In the genomic region with DNA sequence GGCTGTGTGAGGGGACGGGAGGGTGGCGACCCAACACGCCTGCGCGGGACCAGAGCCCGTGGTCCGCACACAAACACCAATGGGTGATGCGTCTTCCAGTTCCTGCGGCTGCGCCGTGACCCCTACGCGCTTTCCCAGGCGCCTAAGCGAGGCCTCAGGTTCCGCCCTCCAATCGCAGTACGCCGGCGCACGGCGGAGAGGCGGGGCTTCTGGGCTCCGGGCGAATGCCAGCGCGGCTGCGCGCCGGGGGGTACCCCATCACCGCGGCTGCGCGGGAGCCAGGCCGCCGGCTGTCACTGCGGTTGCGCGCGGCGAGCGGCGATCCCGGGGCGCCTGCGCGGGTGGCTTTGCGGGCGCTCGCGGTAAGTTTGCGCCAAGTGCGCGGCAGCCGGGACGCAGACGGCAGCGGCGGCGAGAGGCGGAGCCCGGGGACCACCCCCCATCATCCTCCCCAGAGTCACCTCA, we compare ENCODE assay signal across 8 mouse cellular contexts. TPM values are rescaled to one million over a fixed set of nuclear protein-coding genes. Genes with fewer than 3 reads are reported as not detected.
DNase-seq lines count a peak whose midpoint lies in the region; ATAC-seq lines count a peak whose summit lies in the region.

TSS of gene Phf12 (plus strand) at position 314 of the 465 bp plus-strand sequence.

- WGBS in hindbrain, embryonic 16.5 days, result under 1% methylated on average over 52 of the region's 62 CpGs
- WGBS in macrophage (ENCODE audit: missing documents), result 0% methylated on average over 27 of the region's 62 CpGs

- DNase-seq in WW6 (ENCODE audit: low read depth, low spot score), result peak; percentile 100
- DNase-seq in cerebellum, postnatal 4 days (ENCODE audit: low spot score in 2 of 2), result peak; percentile 97 to 100
- peak; percentile 99 for DNase-seq in gastrocnemius, adult 18-20 months (ENCODE audit: low spot score)
- DNase-seq in left cerebral cortex, adult 18-20 months (ENCODE audit: low spot score in 2 of 2), result peak; percentile 99 to 100
- DNase-seq in right cerebral cortex, adult 18-20 months, result peak; percentile 100
- DNase-seq in urinary bladder, postnatal 10 days (ENCODE audit: low spot score), result peak; percentile 96

- peak within 1 kb of the TSS; percentile 98 for H3K27ac ChIP-seq in hindbrain, embryonic 16.5 days (ENCODE audit: low read depth, low read length)
- H3K27ac ChIP-seq in macrophage, result peak within 1 kb of the TSS; percentile 93

- peak within 1 kb of the TSS; percentile 82 for H3K4me2 ChIP-seq in hindbrain, embryonic 16.5 days (ENCODE audit: low read length)

- H3K4me1 ChIP-seq in hindbrain, embryonic 16.5 days (ENCODE audit: control insufficient read depth, insufficient read depth, low read depth, low read length), result peaks cover 16% of the 10 kb centered on the region

- H3K4me3 ChIP-seq in hindbrain, embryonic 16.5 days (ENCODE audit: low read length), result peak within 1 kb of the TSS; percentile 92
- H3K4me3 ChIP-seq in macrophage (ENCODE audit: inconsistent target), result peak within 1 kb of the TSS; percentile 98

- peaks cover 11% of the 10 kb centered on the region for H3K36me3 ChIP-seq in hindbrain, embryonic 16.5 days (ENCODE audit: control insufficient read depth, insufficient read depth, low read length)
- H3K36me3 ChIP-seq in macrophage (ENCODE audit: inconsistent target), result 0 out of 2 replicates have a peak, but pooled peaks cover 7% of the 10 kb centered on the region

- no peaks in the 10 kb centered on the region for H3K9me3 ChIP-seq in hindbrain, embryonic 16.5 days (ENCODE audit: control insufficient read depth, low read length)

- H3K27me3 ChIP-seq in hindbrain, embryonic 16.5 days (replicated peaks; ENCODE audit: control insufficient read depth, insufficient read depth, low read length), result peaks cover 4% of the 10 kb centered on the region; the same call in 1 of the 2 replicates

- ATAC-seq in hindbrain, embryonic 16.5 days, result peak; percentile 89

- peak within 1 kb of the TSS; percentile 94 for H3K9ac ChIP-seq in hindbrain, embryonic 16.5 days (ENCODE audit: low read depth, low read length)

- peaks cover 43% of the 10 kb centered on the region for H3K79me2 ChIP-seq in macrophage (ENCODE audit: inconsistent target)

RNA-seq across cellular contexts. Expression of gene Phf12, which starts in this region (rescaled TPM):
- 10 to 100 TPM; 13.9 to 14.3 TPM for total RNA-seq in gastrocnemius, adult 18-20 months (2021)
- polyA plus RNA-seq in hindbrain, embryonic 16.5 days (2015; fragmentation: Nextera tagmentation; extraction: Ambion mirVana), result 11.8 and 12.5 TPM in 2 replicates
- 10 to 100 TPM; 51.6 to 54.0 TPM for total RNA-seq in left cerebral cortex, adult 18-20 months (2021)
- total RNA-seq in macrophage (2018; cell fraction: chromatin; rRNA removed), result 100 to 1,000 TPM in 19 of 26 experiments, 10 to 100 TPM in 7; 44.2 to 268 (median 161) TPM
- 10 to 100 TPM in 24 of 26 experiments, 1 to 10 TPM in 2; 8.8 to 48.0 (median 30.4) TPM for total RNA-seq in macrophage (2018; cell fraction: cytosol; rRNA removed)
- total RNA-seq in macrophage (2018; cell fraction: nucleus; rRNA removed), result 100 to 1,000 TPM in 14 of 26 experiments, 10 to 100 TPM in 12; 25.7 to 135 (median 107) TPM
- polyA plus RNA-seq in macrophage (2018), result 22.0 to 26.4 TPM (median 26.0 TPM) in 3 replicates

Comparison
In these comparisons a context has a peak if more than half of its experiments do, and no peak if none do; other contexts are left out.
1. Peak in every context shown above with its lines: DNase-seq, ATAC-seq, H3K4me3 ChIP-seq and H3K27ac ChIP-seq.